Mouse (Mus musculus) kidney, embryonic 15.5 days (tissue): ENCODE results near the gene Dact3. TPM values are rescaled to one million over a fixed set of nuclear protein-coding genes. Genes with fewer than 3 reads are reported as not detected.
A peak's percentile ranks its signal among the peaks of the same experiment; 100 is the strongest.

Experiments used
- ATAC-seq: fragments of 200-750 bp; cut with Nextera tagmentation; replicated peaks from 2 replicates; pipeline ENCODE4 v1.8.0; 2017; ENCODE audit warnings: moderate TSS enrichment; ENCODE audit not compliant: low FRiP score
- H3K27ac ChIP-seq: fragments of 300-500 bp; sonication (generic); 2 replicates; pipeline ENCODE4 v1.5.1; 2015; ENCODE audit warnings: mild to moderate bottlenecking, inconsistent platforms
- H3K27me3 ChIP-seq: fragments of 300-500 bp; sonication (generic); 2 replicates; pipeline ENCODE4 v1.6.1; 2015; ENCODE audit warnings: inconsistent platforms
- H3K36me3 ChIP-seq: fragments of 300-500 bp; sonication (generic); 2 replicates; pipeline ENCODE4 v1.6.1; 2015; ENCODE audit warnings: inconsistent platforms
- H3K4me1 ChIP-seq: fragments of 300-500 bp; sonication (generic); 2 replicates; pipeline ENCODE4 v1.6.1; 2015; ENCODE audit warnings: inconsistent platforms
- H3K4me2 ChIP-seq: fragments of 300-500 bp; sonication (generic); 2 replicates; pipeline ENCODE4 v1.6.1; 2015; ENCODE audit warnings: moderate library complexity, mild to moderate bottlenecking, inconsistent platforms
- H3K4me3 ChIP-seq: fragments of 300-500 bp; sonication (generic); replicated peaks from 2 replicates; pipeline ENCODE4 v1.5.1; 2015; ENCODE audit warnings: mild to moderate bottlenecking, inconsistent platforms
- H3K9ac ChIP-seq: fragments of 300-500 bp; sonication (generic); 2 replicates; pipeline ENCODE4 v1.6.1; 2015; ENCODE audit warnings: mild to moderate bottlenecking, inconsistent platforms
- H3K9me3 ChIP-seq: fragments of 300-500 bp; sonication (generic); replicated peaks from 2 replicates; pipeline ENCODE4 v1.6.1; 2016; ENCODE audit warnings: inconsistent platforms
- WGBS: fragments of 180-500 bp; shearing (Covaris S2); methylation state at CpG from one replicate; pipeline ENCODE4 v1.1.7; 2015; ENCODE audit warnings: mixed read lengths; 5-methylcytosine and 5-hydroxymethylcytosine counted together
- polyA plus RNA-seq: library from polyadenylated mRNA; unstranded; fragments of >200 nt; fragmentation: Nextera tagmentation; extraction: Ambion mirVana; gene quantifications from 2 replicates; pipeline ENCODE4 v1.2.1, GENCODE M21; 2015

Gene Dact3
- polyA plus RNA-seq, 1 experiment from 2014 or later: 2.6 TPM

GRCm38 (mm10) chr7:16895000-16895399, 19.9 kb downstream of the Dact3 start:
- peak overlapping the region; percentile 60 for H3K4me2 ChIP-seq
- no peak overlapping the region for H3K9ac ChIP-seq
- no peaks in the 10 kb centered on the region for H3K36me3 ChIP-seq
- H3K4me3 ChIP-seq: peak overlapping the region; percentile 26
- peak; percentile 19; the same call in 1 of the 2 replicates for ATAC-seq
- WGBS: under 1% methylated on average over 24 of the region's 24 CpGs
- peaks cover 27% of the 10 kb centered on the region for H3K27me3 ChIP-seq
- H3K27ac ChIP-seq: no peak overlapping the region
- H3K9me3 ChIP-seq: no peaks in the 10 kb centered on the region
- peaks cover 49% of the 10 kb centered on the region for H3K4me1 ChIP-seq

GRCm38 (mm10) chr7:16895511-16895910, 20.4 kb downstream of the Dact3 start:
- Histone ChIP-seq H3K27ac (no peak overlapping the region), H3K9me3 (no peaks in the 10 kb centered on the region), H3K36me3 (no peaks in the 10 kb centered on the region), H3K4me2 (peak overlapping the region; percentile 60), H3K27me3 (peaks cover 27% of the 10 kb centered on the region), H3K9ac (no peak overlapping the region), H3K4me3 (peak overlapping the region; percentile 26; the same call in 1 of the 2 replicates), H3K4me1 (peaks cover 46% of the 10 kb centered on the region)
- ATAC-seq: no peak
- 25% methylated on average over 10 of the region's 10 CpGs for WGBS

GRCm38 (mm10) chr7:16900526-16900925, 25.4 kb downstream of the Dact3 start:
- 26% methylated on average over 5 of the region's 5 CpGs for WGBS
- Histone ChIP-seq H3K27me3 (no peaks in the 10 kb centered on the region), H3K4me3 (no peak overlapping the region), H3K4me2 (no peak overlapping the region), H3K9ac (no peak overlapping the region), H3K4me1 (peaks cover 34% of the 10 kb centered on the region), H3K27ac (no peak overlapping the region), H3K36me3 (no peaks in the 10 kb centered on the region), H3K9me3 (no peaks in the 10 kb centered on the region)
- ATAC-seq: no peak

- H3K4me1 ChIP-seq: peaks cover 62% of the 10 kb centered on the region
- WGBS: 84% methylated on average over 2 of the region's 2 CpGs
- H3K9ac ChIP-seq: no peak overlapping the region
- no peak overlapping the region for H3K4me3 ChIP-seq
- no peak for ATAC-seq
- H3K36me3 ChIP-seq: no peaks in the 10 kb centered on the region
- H3K27ac ChIP-seq: no peak overlapping the region
- no peaks in the 10 kb centered on the region for H3K9me3 ChIP-seq
- no peak overlapping the region for H3K4me2 ChIP-seq
- H3K27me3 ChIP-seq: no peaks in the 10 kb centered on the region
Observed at GRCm38 (mm10) chr7:16903439-16903955, 28.4 kb downstream of the Dact3 start.

GRCm38 (mm10) chr7:16904120-16904675, 29.1 kb downstream of the Dact3 start:
- Histone ChIP-seq H3K4me2 (no peak overlapping the region), H3K9me3 (no peaks in the 10 kb centered on the region), H3K4me1 (peaks cover 69% of the 10 kb centered on the region), H3K27ac (0 out of 2 replicates have a peak overlapping the region, but pooled peaks have one; percentile 13), H3K9ac (no peak overlapping the region), H3K27me3 (no peaks in the 10 kb centered on the region; the same call in 1 of the 2 replicates), H3K4me3 (no peak overlapping the region), H3K36me3 (no peaks in the 10 kb centered on the region)
- ATAC-seq: no peak
- whole genome bisulfite sequencing: 32% methylated on average over 8 of the region's 10 CpGs

- Histone ChIP-seq H3K9me3 (no peaks in the 10 kb centered on the region), H3K27ac (peak overlapping the region; percentile 84), H3K4me2 (peak overlapping the region; percentile 14; the same call in 1 of the 2 replicates), H3K27me3 (no peaks in the 10 kb centered on the region; the same call in 1 of the 2 replicates), H3K4me3 (no peak overlapping the region), H3K9ac (no peak overlapping the region), H3K4me1 (peaks cover 77% of the 10 kb centered on the region), H3K36me3 (no peaks in the 10 kb centered on the region)
- ATAC-seq: peak; percentile 71
- WGBS: 14% methylated on average over 9 of the region's 9 CpGs
Observed at GRCm38 (mm10) chr7:16905491-16906021, 30.4 kb downstream of the Dact3 start.

- H3K9ac ChIP-seq: no peak within 1 kb of the TSS
- no peak within 1 kb of the TSS for H3K4me3 ChIP-seq
- no peak for ATAC-seq
- H3K27me3 ChIP-seq: no peaks in the 10 kb centered on the region; the same call in 1 of the 2 replicates
- WGBS: 7% methylated on average over 6 of the region's 6 CpGs
- peak within 1 kb of the TSS; percentile 84 for H3K27ac ChIP-seq
- no peaks in the 10 kb centered on the region for H3K36me3 ChIP-seq
- H3K4me1 ChIP-seq: peaks cover 74% of the 10 kb centered on the region
- no peaks in the 10 kb centered on the region for H3K9me3 ChIP-seq
- peak within 1 kb of the TSS; percentile 14; the same call in 1 of the 2 replicates for H3K4me2 ChIP-seq
Observed at GRCm38 (mm10) chr7:16906281-16906680, 31.2 kb downstream of the Dact3 start, which contains the start of gene Ptgir. TSS of gene Ptgir (plus strand) at chr7:16906490.

- Histone ChIP-seq H3K36me3 (no peaks in the 10 kb centered on the region), H3K27me3 (no peaks in the 10 kb centered on the region; the same call in 1 of the 2 replicates), H3K9me3 (no peaks in the 10 kb centered on the region), H3K4me1 (peaks cover 68% of the 10 kb centered on the region), H3K27ac (no peak overlapping the region), H3K9ac (no peak overlapping the region), H3K4me3 (no peak overlapping the region), H3K4me2 (no peak overlapping the region)
- WGBS: 92% methylated on average over 41 of the region's 41 CpGs
- no peak for ATAC-seq
Observed at GRCm38 (mm10) chr7:16906889-16907559, 31.9 kb downstream of the Dact3 start.

- 46% methylated on average over 7 of the region's 7 CpGs for WGBS
- Histone ChIP-seq H3K4me3 (no peak overlapping the region), H3K27me3 (no peaks in the 10 kb centered on the region; the same call in 1 of the 2 replicates), H3K27ac (no peak overlapping the region), H3K4me1 (peaks cover 65% of the 10 kb centered on the region), H3K4me2 (peak overlapping the region; percentile 18; the same call in 1 of the 2 replicates), H3K9ac (no peak overlapping the region), H3K36me3 (no peaks in the 10 kb centered on the region), H3K9me3 (no peaks in the 10 kb centered on the region)
- no peak for ATAC-seq
Observed at GRCm38 (mm10) chr7:16907842-16908241, 32.7 kb downstream of the Dact3 start.

GRCm38 (mm10) chr7:16908367-16908766, 33.2 kb downstream of the Dact3 start:
- ATAC-seq: no peak
- H3K9me3 ChIP-seq: no peaks in the 10 kb centered on the region
- H3K4me2 ChIP-seq: peak overlapping the region; percentile 18; the same call in 1 of the 2 replicates
- H3K4me3 ChIP-seq: no peak overlapping the region
- H3K4me1 ChIP-seq: peaks cover 65% of the 10 kb centered on the region
- H3K9ac ChIP-seq: no peak overlapping the region
- H3K27ac ChIP-seq: no peak overlapping the region
- H3K36me3 ChIP-seq: no peaks in the 10 kb centered on the region
- 35% methylated on average over 11 of the region's 11 CpGs for WGBS
- H3K27me3 ChIP-seq: no peaks in the 10 kb centered on the region; the same call in 1 of the 2 replicates

- H3K27ac ChIP-seq: no peak overlapping the region
Observed at GRCm38 (mm10) chr7:16908859-16909258, 33.7 kb downstream of the Dact3 start.

GRCm38 (mm10) chr7:16909909-16910308, 34.8 kb downstream of the Dact3 start:
- WGBS: 23% methylated on average over 10 of the region's 10 CpGs
- Histone ChIP-seq H3K36me3 (peaks cover 8% of the 10 kb centered on the region), H3K4me3 (no peak overlapping the region), H3K27ac (no peak overlapping the region), H3K9me3 (no peaks in the 10 kb centered on the region), H3K27me3 (no peaks in the 10 kb centered on the region; the same call in 1 of the 2 replicates), H3K9ac (no peak overlapping the region), H3K4me1 (peaks cover 55% of the 10 kb centered on the region), H3K4me2 (no peak overlapping the region)
- ATAC-seq: no peak

More at GRCm38 (mm10) chr7:16908859-16909258, 33.7 kb downstream of the Dact3 start:
- Histone ChIP-seq H3K4me1 (peaks cover 63% of the 10 kb centered on the region), H3K4me2 (no peak overlapping the region), H3K4me3 (no peak overlapping the region), H3K9me3 (no peaks in the 10 kb centered on the region), H3K9ac (0 out of 2 replicates have a peak overlapping the region, but pooled peaks have one; percentile 2), H3K27me3 (no peaks in the 10 kb centered on the region; the same call in 1 of the 2 replicates), H3K36me3 (no peaks in the 10 kb centered on the region; the same call in 1 of the 2 replicates)
- 54% methylated on average over 11 of the region's 11 CpGs for WGBS
- no peak for ATAC-seq
